Mouse (Mus musculus): ENCODE data around the gene Gm17409.

Gene Gm17409

DNA sequence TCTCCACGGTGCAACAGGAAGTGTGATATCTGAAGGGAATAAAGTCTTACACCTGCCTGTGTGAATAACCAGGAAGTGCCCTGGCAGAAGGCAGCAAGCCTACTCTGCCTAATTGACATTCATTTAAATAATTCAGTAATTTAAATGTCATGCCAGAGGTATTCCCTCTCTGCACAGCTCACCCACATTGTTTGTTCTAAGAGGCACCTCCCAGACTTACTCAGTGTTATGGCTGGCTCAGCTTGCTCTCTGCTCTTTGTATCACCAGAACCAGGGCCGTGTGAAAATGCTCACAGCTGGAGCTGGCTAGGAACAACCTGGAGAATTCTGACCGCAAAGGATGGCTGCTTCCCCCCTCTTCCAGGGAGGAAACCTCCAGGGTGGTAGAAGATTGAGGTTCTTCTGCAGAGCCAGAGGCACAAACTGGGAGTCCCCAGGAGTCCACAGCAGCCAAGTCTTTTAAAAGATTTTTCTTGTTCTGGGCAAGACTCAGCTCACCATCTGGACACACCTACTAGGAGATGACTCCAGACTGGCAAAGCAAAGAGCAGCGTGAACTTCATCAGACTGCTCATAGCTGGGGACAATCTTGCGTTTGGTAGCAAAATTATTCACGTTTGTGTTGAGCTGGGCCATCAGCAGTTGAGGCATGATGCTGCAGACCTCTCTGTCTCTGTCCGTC lies 14.5 kb downstream of the Gm17409 start:
- DNase-seq (ENCODE audit: low read depth, low spot score) = no peak

GRCm38 (mm10) chr2:58485152-58485551 lies 15.2 kb downstream of the Gm17409 start:
- no peak for DNase-seq (ENCODE audit: low read depth, low spot score)

DNA sequence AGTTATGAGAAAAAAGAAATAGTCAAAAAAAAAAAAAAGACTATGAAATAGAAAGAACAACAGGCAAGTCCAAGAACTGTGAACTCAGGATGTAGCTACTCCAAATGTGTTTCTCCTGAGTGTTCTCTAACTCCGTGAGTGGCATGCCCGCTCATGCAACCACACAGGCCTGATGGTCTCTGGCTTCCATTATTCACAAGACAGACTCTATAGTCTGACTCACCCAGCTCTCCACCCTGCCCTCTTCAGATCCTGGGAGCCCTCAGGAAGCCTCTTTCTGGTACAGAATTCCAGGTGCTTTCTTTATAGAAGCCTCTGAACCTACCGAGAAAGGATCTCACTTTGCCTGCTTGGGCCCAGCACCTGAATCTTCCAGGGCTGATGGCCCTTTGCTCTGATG lies 15.8 kb downstream of the Gm17409 start:
- no peak for DNase-seq (ENCODE audit: low read depth, low spot score)

DNA sequence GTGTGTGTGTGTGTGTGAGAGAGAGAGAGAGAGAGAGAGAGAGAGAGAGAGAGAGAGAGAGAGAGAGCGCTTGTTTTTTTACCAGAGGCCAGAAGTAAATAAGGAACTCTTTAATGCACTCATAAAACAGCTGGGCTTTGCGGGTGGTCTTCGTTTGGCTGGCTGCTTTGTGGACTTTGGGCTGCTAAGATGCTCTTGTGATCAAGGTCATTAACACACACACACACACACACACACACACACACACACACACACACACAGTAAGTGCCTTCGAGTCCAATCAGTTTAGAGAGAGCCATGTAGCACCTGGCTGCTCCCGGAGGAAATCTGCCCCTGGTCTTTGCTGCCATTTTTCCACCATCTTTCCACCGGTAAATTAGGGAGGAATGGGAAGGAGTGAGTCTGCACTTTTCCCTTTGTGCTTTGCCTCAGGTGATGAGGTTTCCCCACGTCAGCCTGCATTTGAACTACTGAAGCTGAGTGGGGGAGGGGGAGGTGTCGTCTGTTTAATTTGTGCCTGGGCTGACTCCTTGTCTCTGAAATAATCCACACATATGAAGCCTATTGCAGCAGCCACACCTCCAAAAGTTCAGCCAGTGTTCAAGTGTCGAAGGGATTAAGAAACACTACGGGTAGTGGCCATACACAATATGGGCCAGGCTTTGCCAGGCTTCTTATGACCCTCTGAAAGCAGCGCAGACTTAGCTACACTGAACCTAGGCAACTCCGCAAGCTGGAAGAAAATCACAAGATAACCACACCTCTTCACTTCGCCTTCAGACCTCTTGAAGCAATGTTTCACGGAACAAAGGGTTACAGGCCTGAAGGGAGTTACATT lies 16.7 kb downstream of the Gm17409 start:
- DNase-seq (ENCODE audit: low read depth, low spot score) = no peak

DNA sequence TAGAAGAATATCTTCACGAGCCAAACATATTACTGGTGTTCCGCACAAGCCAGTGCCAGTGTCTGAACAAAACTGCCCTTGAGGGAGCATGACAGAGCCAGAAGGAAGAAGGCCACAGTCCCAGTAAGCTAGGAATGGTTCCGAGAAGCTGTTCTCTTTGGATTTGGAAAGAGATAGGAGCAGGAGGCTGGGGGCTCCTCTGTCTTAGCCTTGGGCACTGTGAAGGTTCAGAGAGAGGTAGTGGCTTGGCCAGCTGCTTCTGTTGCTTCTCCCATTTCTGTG lies 17.3 kb downstream of the Gm17409 start:
- DNase-seq (ENCODE audit: low read depth, low spot score) = no peak

GRCm38 (mm10) chr2:58488404-58488803 lies 18.5 kb downstream of the Gm17409 start:
- DNase-seq (ENCODE audit: low read depth, low spot score) = no peak

DNA sequence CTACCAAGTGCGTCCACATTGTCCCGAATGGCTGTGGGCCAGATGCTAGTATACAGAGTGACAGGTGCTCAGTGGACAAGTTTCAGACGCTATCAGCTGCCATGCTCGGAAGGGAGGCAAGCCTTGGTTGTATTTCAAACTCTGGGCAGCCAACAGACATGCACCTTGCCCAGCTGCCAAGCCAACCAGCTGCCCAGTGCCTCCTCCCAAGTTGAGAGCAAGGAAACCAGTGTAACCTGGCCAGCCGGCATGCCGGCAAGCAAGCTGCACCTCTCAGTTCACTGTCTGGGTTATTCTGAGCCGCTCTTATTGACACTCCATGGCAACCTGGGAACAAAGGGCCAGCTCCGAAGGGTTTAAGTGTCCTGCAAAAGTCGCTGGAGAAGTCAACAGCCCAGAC lies 19.4 kb downstream of the Gm17409 start:
- DNase-seq (ENCODE audit: low read depth, low spot score) = no peak

DNA sequence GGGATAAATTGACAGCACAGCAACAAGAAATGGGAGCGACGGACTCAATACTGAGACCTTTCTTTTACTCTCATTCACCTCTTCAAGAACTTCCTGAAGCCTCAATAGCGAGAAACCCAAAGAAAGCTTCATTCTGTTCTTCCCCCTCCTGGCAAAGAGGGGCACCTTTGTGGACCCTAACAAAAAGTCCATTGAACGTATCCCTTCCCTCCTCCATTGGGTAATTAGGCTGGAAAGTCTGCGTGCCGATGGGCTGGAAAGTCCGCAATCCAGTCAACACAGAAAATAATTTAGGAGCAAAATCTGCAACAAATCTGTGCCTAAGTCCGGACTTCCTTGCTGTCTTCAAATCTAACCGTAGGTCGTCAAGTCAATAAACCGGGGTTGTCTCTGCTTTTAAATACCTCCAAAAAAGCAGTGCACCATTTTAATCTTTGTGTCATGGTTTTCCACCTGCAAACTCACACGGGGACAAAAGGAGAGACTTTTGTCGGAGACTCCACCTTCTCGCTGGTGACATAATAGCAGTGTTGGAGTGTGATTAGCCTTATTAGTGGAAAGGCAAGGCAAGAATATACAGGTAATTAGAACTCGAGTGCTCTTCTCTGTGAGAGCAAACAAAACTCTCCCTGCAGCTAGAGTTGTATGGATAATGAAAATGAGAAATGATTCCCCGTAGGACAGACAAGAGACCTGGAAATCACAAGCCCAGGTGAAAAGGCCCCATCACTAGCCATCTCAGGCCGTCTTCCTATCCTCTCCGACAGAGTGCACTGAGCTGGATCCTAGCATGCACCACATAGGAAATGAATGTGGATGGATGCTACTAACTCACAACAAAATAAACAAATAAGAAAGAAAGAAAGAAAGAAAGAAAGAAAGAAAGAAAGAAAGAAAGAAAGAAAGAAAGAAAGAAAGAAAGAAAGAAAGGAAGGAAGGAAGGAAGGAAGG lies 24.0 kb downstream of the Gm17409 start:
- DNase-seq (ENCODE audit: low read depth, low spot score) = no peak

GRCm38 (mm10) chr2:58495271-58495670 lies 25.4 kb downstream of the Gm17409 start:
- no peak for DNase-seq (ENCODE audit: low read depth, low spot score)

GRCm38 (mm10) chr2:58496647-58497410 lies 26.9 kb downstream of the Gm17409 start:
- no peak for DNase-seq (ENCODE audit: low read depth, low spot score)

- DNase-seq (ENCODE audit: low read depth, low spot score) = no peak
Observed at GRCm38 (mm10) chr2:58505306-58506090, 35.6 kb downstream of the Gm17409 start.

- DNase-seq (ENCODE audit: low read depth, low spot score) = no peak
Observed at GRCm38 (mm10) chr2:58510192-58510591, 40.3 kb downstream of the Gm17409 start.

DNA sequence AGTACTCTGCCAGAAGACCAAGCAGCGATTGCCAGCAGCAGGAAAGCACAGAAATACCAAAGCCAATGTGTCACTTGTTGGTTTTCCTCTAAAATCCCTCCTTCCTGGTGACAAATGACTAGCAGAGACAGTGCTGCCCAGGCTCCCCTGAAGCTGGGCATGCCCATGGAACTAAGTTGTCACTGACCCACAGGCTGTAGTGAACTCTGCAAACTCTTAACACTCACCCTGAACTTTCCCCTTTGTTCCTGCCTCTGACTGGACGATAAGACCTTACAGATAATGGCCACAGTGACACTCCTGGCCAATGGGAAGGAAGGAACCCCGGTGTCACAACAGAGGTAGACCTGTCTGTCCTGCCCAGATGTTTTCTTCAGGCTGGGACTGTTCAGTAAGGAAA lies 43.3 kb downstream of the Gm17409 start:
- DNase-seq (ENCODE audit: low read depth, low spot score) = no peak

- no peak for DNase-seq (ENCODE audit: low read depth, low spot score)
Observed at GRCm38 (mm10) chr2:58514489-58514888, 44.6 kb downstream of the Gm17409 start.

DNA sequence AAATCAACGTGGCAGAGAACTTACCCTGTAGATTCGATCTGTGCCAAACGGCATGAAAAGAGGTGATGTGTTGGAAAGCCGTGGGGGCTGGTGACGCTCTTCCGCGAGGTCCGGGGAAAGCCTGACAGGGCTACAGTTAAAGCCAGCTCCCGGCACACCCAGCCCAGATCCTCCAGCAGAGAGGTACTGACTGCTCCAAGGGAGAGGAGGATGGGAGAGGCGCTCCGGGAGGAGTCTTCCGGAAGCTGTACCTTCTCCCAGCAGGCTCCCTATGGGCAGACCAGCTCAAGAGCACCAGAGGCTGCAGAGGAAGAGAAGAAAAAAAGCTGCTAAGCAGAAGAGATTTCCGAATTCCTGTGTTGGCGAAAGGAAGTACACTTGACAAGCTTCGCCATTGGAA lies 46.1 kb downstream of the Gm17409 start:
- no peak for DNase-seq (ENCODE audit: low read depth, low spot score)

DNA sequence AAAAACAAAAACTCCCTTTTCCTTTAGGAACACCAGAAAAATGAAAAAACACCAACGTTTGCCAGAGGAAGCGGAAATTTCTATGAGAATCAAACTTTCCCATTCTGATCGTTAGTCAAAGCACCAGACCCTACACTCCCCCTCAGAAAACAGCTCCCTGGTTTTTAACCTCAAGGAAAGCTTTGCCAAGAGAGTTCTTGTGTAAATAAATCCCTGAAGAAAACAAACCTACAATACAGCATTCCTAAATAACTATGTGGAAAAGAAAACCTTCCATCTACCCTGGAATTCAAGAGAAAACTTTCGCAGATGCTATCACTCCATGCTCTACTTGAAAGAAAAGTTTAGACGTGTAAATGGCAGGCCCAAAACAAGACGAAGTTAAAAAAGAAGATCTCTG lies 47.0 kb downstream of the Gm17409 start:
- DNase-seq (ENCODE audit: low read depth, low spot score) = no peak

- no peak for DNase-seq (ENCODE audit: low read depth, low spot score)
Observed at GRCm38 (mm10) chr2:58518517-58518916, 48.6 kb downstream of the Gm17409 start.
